21 mouse cellular contexts compared by ENCODE assay signal in the genomic region with DNA sequence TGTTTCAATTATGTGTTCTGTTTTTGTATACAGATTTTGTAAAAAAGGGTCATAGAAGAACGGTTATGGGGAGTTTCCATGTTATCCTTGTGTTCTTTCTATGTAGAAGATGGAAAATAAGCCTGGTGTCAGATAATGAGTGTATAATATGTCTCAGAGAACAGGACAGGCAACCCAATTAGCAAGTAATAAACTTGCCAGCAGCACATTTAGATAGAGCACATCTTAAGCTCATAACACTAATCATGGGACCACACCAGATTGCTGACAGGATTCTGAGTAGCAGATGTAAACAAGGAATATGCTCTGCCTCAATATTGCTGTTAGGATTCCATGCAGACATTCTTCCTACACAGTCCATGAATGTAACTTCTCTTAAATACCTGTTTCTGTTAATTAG.
"Had no signal": no experiment of that assay in that cellular context is flagged by ENCODE, and none has a peak within 500 bp of the region (broad histone marks: within the 10 kb centered on the region; RNA-seq: fewer than 3 reads in every experiment).

No protein-coding gene starts in this region.

- H3K9me3 ChIP-seq: lung, embryonic 15.5 days; megakaryocyte, embryonic 14.5 days; midbrain, embryonic 13.5 days; midbrain, embryonic 15.5 days; neural tube, embryonic 13.5 days; neural tube, embryonic 15.5 days had no signal

- ATAC-seq: lung, postnatal 0 days; midbrain, embryonic 13.5 days; midbrain, embryonic 15.5 days had no signal

- H3K27me3 ChIP-seq: lung, embryonic 15.5 days; megakaryocyte, embryonic 14.5 days; midbrain, embryonic 13.5 days; midbrain, embryonic 15.5 days; neural tube, embryonic 13.5 days; neural tube, embryonic 15.5 days had no signal

- H3K9ac ChIP-seq: lung, embryonic 15.5 days; midbrain, embryonic 13.5 days; midbrain, embryonic 15.5 days; neural tube, embryonic 13.5 days; neural tube, embryonic 15.5 days had no signal

- H3K36me3 ChIP-seq: lung, embryonic 15.5 days; midbrain, embryonic 13.5 days; midbrain, embryonic 15.5 days; neural tube, embryonic 13.5 days; neural tube, embryonic 15.5 days had no signal

- H3K4me2 ChIP-seq: lung, embryonic 15.5 days; midbrain, embryonic 11.5 days; midbrain, embryonic 13.5 days; midbrain, embryonic 15.5 days; neural tube, embryonic 13.5 days; neural tube, embryonic 15.5 days had no signal

- DNase-seq: lung, adult 2 months; lung, postnatal 14 days; lung, postnatal 36 days; retina, postnatal 1 day; right cerebral cortex, adult 18-20 months; right cerebral cortex, postnatal 25 days; right cerebral cortex, postnatal 4 days; spleen, adult 18-20 months; thymus, adult 18-20 months; thymus, postnatal 14 days; thymus, postnatal 36 days had no signal

- H3K4me3 ChIP-seq: lung, embryonic 15.5 days; megakaryocyte, embryonic 14.5 days; midbrain, embryonic 13.5 days; midbrain, embryonic 15.5 days; myocyte; neural tube, embryonic 13.5 days; neural tube, embryonic 15.5 days had no signal

- H3K4me1 ChIP-seq: lung, embryonic 15.5 days; megakaryocyte, embryonic 14.5 days; midbrain, embryonic 13.5 days; midbrain, embryonic 15.5 days; neural tube, embryonic 13.5 days; neural tube, embryonic 15.5 days had no signal

- H3K27ac ChIP-seq: lung, embryonic 15.5 days; macrophage; midbrain, embryonic 13.5 days; midbrain, embryonic 15.5 days; neural tube, embryonic 13.5 days; neural tube, embryonic 15.5 days had no signal
